14 mouse cellular contexts compared by ENCODE assay signal in genomic region chr15:79513940-79514339, GRCm38 (mm10). TPM values are rescaled to one million over a fixed set of nuclear protein-coding genes. Genes with fewer than 3 reads are reported as not detected.
DNase-seq lines count a peak whose midpoint lies in the region; ATAC-seq lines count a peak whose summit lies in the region.
"Had no signal": no experiment of that assay in that cellular context is flagged by ENCODE, and none has a peak within 500 bp of the region (broad histone marks: within the 10 kb centered on the region; RNA-seq: fewer than 3 reads in every experiment).

No protein-coding gene starts in this region.

- H3K4me3 ChIP-seq in neural tube, embryonic 11.5 days (ENCODE audit: low read depth, low read length) = no peak overlapping the region
- H3K4me3 ChIP-seq in neural tube, embryonic 15.5 days (replicated peaks) = no peak overlapping the region
- H3K4me3 ChIP-seq: erythroblast, embryonic 14.5 days; heart, embryonic 15.5 days; layer of hippocampus, adult 2 months; liver, embryonic 13.5 days; midbrain, embryonic 15.5 days; stomach, embryonic 15.5 days had no signal

- H3K9ac ChIP-seq in neural tube, embryonic 11.5 days (ENCODE audit: low read length) = no peak overlapping the region
- no peak overlapping the region for H3K9ac ChIP-seq in neural tube, embryonic 15.5 days (replicated peaks)
- H3K9ac ChIP-seq: heart, embryonic 15.5 days; liver, embryonic 13.5 days; midbrain, embryonic 15.5 days; stomach, embryonic 15.5 days had no signal

- WGBS in neural tube, embryonic 11.5 days = 10% methylated on average over 9 of the region's 9 CpGs
- 7% methylated on average over 9 of the region's 9 CpGs for WGBS in neural tube, embryonic 15.5 days

- intact Hi-C loops in heart, postnatal 14 days (cut with DNase I) = loop anchor here (5.0 kb wide), 1 partner anchor 33 kb away; the partner anchor contains the start of gene Ddx17

- H3K27ac ChIP-seq in neural tube, embryonic 11.5 days (ENCODE audit: low read depth, low read length) = no peak overlapping the region
- H3K27ac ChIP-seq in neural tube, embryonic 15.5 days (replicated peaks) = no peak overlapping the region
- H3K27ac ChIP-seq: heart, embryonic 15.5 days; layer of hippocampus, adult 2 months; liver, embryonic 13.5 days; midbrain, embryonic 15.5 days; stomach, embryonic 15.5 days had no signal

- no peaks in the 10 kb centered on the region for H3K36me3 ChIP-seq in neural tube, embryonic 11.5 days (ENCODE audit: control insufficient read depth, insufficient read depth, low read length)
- no peaks in the 10 kb centered on the region for H3K36me3 ChIP-seq in neural tube, embryonic 15.5 days
- H3K36me3 ChIP-seq: heart, embryonic 15.5 days; liver, embryonic 13.5 days; midbrain, embryonic 15.5 days; stomach, embryonic 15.5 days had no signal

- peaks cover 5% of the 10 kb centered on the region; the same call in 1 of the 2 replicates for H3K4me1 ChIP-seq in neural tube, embryonic 11.5 days (ENCODE audit: control insufficient read depth, insufficient read depth, low read length)
- peaks cover 30% of the 10 kb centered on the region for H3K4me1 ChIP-seq in neural tube, embryonic 15.5 days

- peaks cover 83% of the 10 kb centered on the region for H3K27me3 ChIP-seq in neural tube, embryonic 11.5 days (ENCODE audit: control insufficient read depth, insufficient read depth, low read length)
- peaks cover 77% of the 10 kb centered on the region for H3K27me3 ChIP-seq in neural tube, embryonic 15.5 days (replicated peaks)

- H3K9me3 ChIP-seq in neural tube, embryonic 11.5 days (ENCODE audit: control insufficient read depth, low read length) = no peaks in the 10 kb centered on the region
- no peaks in the 10 kb centered on the region for H3K9me3 ChIP-seq in neural tube, embryonic 15.5 days (replicated peaks)
- H3K9me3 ChIP-seq: heart, embryonic 15.5 days; liver, embryonic 13.5 days; midbrain, embryonic 15.5 days; stomach, embryonic 15.5 days had no signal

- no peak overlapping the region for H3K4me2 ChIP-seq in neural tube, embryonic 11.5 days (ENCODE audit: low read depth)
- H3K4me2 ChIP-seq in neural tube, embryonic 15.5 days = no peak overlapping the region
- H3K4me2 ChIP-seq: heart, embryonic 15.5 days; liver, embryonic 13.5 days; midbrain, embryonic 15.5 days; stomach, embryonic 15.5 days had no signal

- no peak for ATAC-seq in neural tube, embryonic 11.5 days (ENCODE audit: insufficient read depth, low FRiP score, low TSS enrichment)
- no peak for ATAC-seq in neural tube, embryonic 15.5 days (ENCODE audit: low FRiP score)
- no peak for ATAC-seq in monocyte, adult 5-6 weeks (replicated peaks; ENCODE audit: insufficient number of reproducible peaks, low FRiP score, low TSS enrichment, poor library complexity, severe bottlenecking)
- ATAC-seq: midbrain, embryonic 15.5 days had no signal

- peak; percentile 43 to 53 for DNase-seq in heart, adult 18-20 months
- no peak for DNase-seq in heart, adult 8-10 months (ENCODE audit: low spot score)
- peak; percentile 47 for DNase-seq in neural tube, embryonic 11.5 days (ENCODE audit: low spot score)
- peak; percentile 50 to 51 for DNase-seq in heart, postnatal 14 days
- peak; percentile 57 for DNase-seq in thymus, postnatal 4 days
- no peak for DNase-seq in cerebellum, adult 11-12 months
- DNase-seq: liver, embryonic 13.5 days had no signal

RNA-seq across cellular contexts. Expression of gene Kdelr3, which starts 2.3 kb away (rescaled TPM):
- 1 to 10 TPM; 3.3 to 4.3 TPM for total RNA-seq in heart, adult 18-20 months (2021)
- 1 to 10 TPM; 4.3 to 5.2 (median 4.5) TPM for total RNA-seq in heart, adult 8-10 months (2022)
- polyA plus RNA-seq in neural tube, embryonic 11.5 days (2014; fragmentation: Nextera tagmentation; extraction: Ambion mirVana) = 12.1 and 16.9 TPM in 2 replicates
- 18.5 and 23.9 TPM in 2 replicates for polyA plus RNA-seq in neural tube, embryonic 15.5 days (2015; fragmentation: Nextera tagmentation; extraction: Ambion mirVana)
- 10 to 100 TPM; 13.0 to 13.5 TPM for total RNA-seq in heart, postnatal 14 days (2021)
- total RNA-seq in monocyte, adult 5-6 weeks (2017) = not detected in 3 replicates
- polyA plus RNA-seq: erythroblast, embryonic 14.5 days had no signal

RNA-seq across cellular contexts. Expression of gene Kcnj4, which starts 8.9 kb away (rescaled TPM):
- 1 to 10 TPM; 1.4 to 1.5 TPM for total RNA-seq in heart, adult 18-20 months (2021)
- 1 to 10 TPM in 3 of 4 experiments, under 1 TPM in 1; 0.92 to 1.6 (median 1.4) TPM for total RNA-seq in heart, adult 8-10 months (2022)
- not detected in 2 replicates for polyA plus RNA-seq in neural tube, embryonic 11.5 days (2014; fragmentation: Nextera tagmentation; extraction: Ambion mirVana)
- polyA plus RNA-seq in neural tube, embryonic 15.5 days (2015; fragmentation: Nextera tagmentation; extraction: Ambion mirVana) = not detected in 2 replicates
- under 1 TPM; 0.10 to 0.33 TPM for total RNA-seq in heart, postnatal 14 days (2021)
- not detected in 3 replicates for total RNA-seq in monocyte, adult 5-6 weeks (2017)
- polyA plus RNA-seq: erythroblast, embryonic 14.5 days; liver, embryonic 13.5 days; stomach, embryonic 15.5 days had no signal

RNA-seq across cellular contexts. Expression of gene Ddx17, which starts 32.6 kb away (rescaled TPM):
- total RNA-seq in heart, adult 18-20 months (2021) = 10 to 100 TPM; 69.9 to 83.9 TPM
- 10 to 100 TPM; 67.0 to 82.8 (median 74.6) TPM for total RNA-seq in heart, adult 8-10 months (2022)
- 87.0 and 88.8 TPM in 2 replicates for polyA plus RNA-seq in neural tube, embryonic 11.5 days (2014; fragmentation: Nextera tagmentation; extraction: Ambion mirVana)
- polyA plus RNA-seq in neural tube, embryonic 15.5 days (2015; fragmentation: Nextera tagmentation; extraction: Ambion mirVana) = 47.9 and 49.6 TPM in 2 replicates
- 100 to 1,000 TPM; 156 to 161 TPM for total RNA-seq in heart, postnatal 14 days (2021)
- total RNA-seq in monocyte, adult 5-6 weeks (2017) = 261 to 381 TPM (median 262 TPM) in 3 replicates

RNA-seq across cellular contexts. Expression of gene Csnk1e, which starts 58.6 kb away (rescaled TPM):
- 10 to 100 TPM; 40.2 to 44.3 TPM for total RNA-seq in heart, adult 18-20 months (2021)
- total RNA-seq in heart, adult 8-10 months (2022) = 10 to 100 TPM; 49.3 to 64.6 (median 56.6) TPM
- polyA plus RNA-seq in neural tube, embryonic 11.5 days (2014; fragmentation: Nextera tagmentation; extraction: Ambion mirVana) = 192 and 213 TPM in 2 replicates
- polyA plus RNA-seq in neural tube, embryonic 15.5 days (2015; fragmentation: Nextera tagmentation; extraction: Ambion mirVana) = 178 and 216 TPM in 2 replicates
- total RNA-seq in heart, postnatal 14 days (2021) = 10 to 100 TPM; 62.3 to 67.3 TPM
- total RNA-seq in monocyte, adult 5-6 weeks (2017) = 40.4 to 66.9 TPM (median 49.9 TPM) in 3 replicates

Comparison
In these comparisons a context has a peak if more than half of its experiments do, and no peak if none do; other contexts are left out.
1. DNase-seq: peak in heart, adult 18-20 months (2 of 2), neural tube, embryonic 11.5 days (single experiment), heart, postnatal 14 days (2 of 2) and thymus, postnatal 4 days (single experiment); none in heart, adult 8-10 months (single experiment) and cerebellum, adult 11-12 months (single experiment).